Mouse (Mus musculus) lung, postnatal 0 days (tissue): ENCODE data around the gene Eci2. TPM values are rescaled to one million over a fixed set of nuclear protein-coding genes. Genes with fewer than 3 reads are reported as not detected.

Experiments
- ATAC-seq: fragments of 200-750 bp; cut with Nextera tagmentation; 2 replicates; pipeline ENCODE4 v1.8.0; 2017; ENCODE audit warnings: moderate library complexity
- DNase-seq: peaks from one replicate; pipeline ENCODE4 v3.0.0-alpha.2; 2016; ENCODE audit warnings: low spot score
- H3K27ac ChIP-seq: fragments of 300-500 bp; sonication (generic); 2 replicates; pipeline ENCODE4 v1.5.1; 2014; ENCODE audit warnings: antibody characterized with exemption, mild to moderate bottlenecking, low read length, mixed read lengths
- H3K27me3 ChIP-seq: fragments of 300-500 bp; sonication (generic); replicated peaks from 2 replicates; pipeline ENCODE4 v1.6.1; 2014; ENCODE audit warnings: low read length, mixed read lengths; ENCODE audit not compliant: insufficient read depth
- H3K36me3 ChIP-seq: fragments of 300-500 bp; sonication (generic); 2 replicates; pipeline ENCODE4 v1.6.1; 2014; ENCODE audit warnings: low read length, mixed read lengths; ENCODE audit not compliant: insufficient read depth
- H3K4me1 ChIP-seq: fragments of 300-500 bp; sonication (generic); 2 replicates; pipeline ENCODE4 v1.6.1; 2014; ENCODE audit warnings: antibody characterized with exemption, low read depth, low read length, mixed read lengths; ENCODE audit not compliant: insufficient read depth
- H3K4me2 ChIP-seq: fragments of 300-500 bp; sonication (generic); replicated peaks from 2 replicates; pipeline ENCODE4 v1.6.1; 2014; ENCODE audit warnings: low read depth, mild to moderate bottlenecking, low read length, moderate library complexity, mixed read lengths
- H3K4me3 ChIP-seq: fragments of 300-500 bp; sonication (generic); 2 replicates; pipeline ENCODE4 v1.5.1; 2014; ENCODE audit warnings: low read depth, low read length
- H3K9ac ChIP-seq: fragments of 300-500 bp; sonication (generic); replicated peaks from 2 replicates; pipeline ENCODE4 v1.6.1; 2014; ENCODE audit warnings: low read depth, mild to moderate bottlenecking
- H3K9me3 ChIP-seq: fragments of 300-500 bp; sonication (generic); 2 replicates; pipeline ENCODE4 v1.6.1; 2016; ENCODE audit warnings: low read length, mixed read lengths
- CTCF ChIP-seq: IDR thresholded peaks from 2 replicates; pipeline ENCODE4 v1.5.1; 2016; ENCODE audit warnings: antibody characterized with exemption, mild to moderate bottlenecking
- EP300 ChIP-seq: IDR thresholded peaks from 2 replicates; pipeline ENCODE4 v1.6.1; 2016; ENCODE audit warnings: antibody characterized with exemption, mild to moderate bottlenecking, control low read depth
- WGBS: fragments of 180-500 bp; shearing (Covaris S2); extraction: QIAGEN DNeasy Blood & Tissue Kit; methylation state at CpG from one replicate; pipeline ENCODE4 v1.1.7; 2014; 5-methylcytosine and 5-hydroxymethylcytosine counted together
- polyA plus RNA-seq: library from polyadenylated mRNA; unstranded; fragments of >200 nt; fragmentation: Nextera tagmentation; extraction: Ambion mirVana; gene quantifications from 2 replicates; pipeline ENCODE4 v1.2.1, GENCODE M21; 2015

Eci2 gene
- polyA plus RNA-seq, 1 experiment from 2014 or later, result 150 TPM

GRCm38 (mm10) chr13:34942370-34942769 is 84.5 kb downstream of the Eci2 start:
- no peak for TF ChIP-seq EP300
- TF ChIP-seq CTCF, result no peak
- no peak for DNase-seq
- ATAC-seq, result no peak

GRCm38 (mm10) chr13:34934931-34935644 is 91.8 kb downstream of the Eci2 start:
- H3K9ac ChIP-seq, result no peak overlapping the region
- 72% methylated on average over 10 of the region's 10 CpGs for WGBS
- TF ChIP-seq EP300, result no peak
- no peak for TF ChIP-seq CTCF
- H3K9me3 ChIP-seq, result no peaks in the 10 kb centered on the region
- H3K36me3 ChIP-seq, result no peaks in the 10 kb centered on the region
- no peak for DNase-seq
- H3K4me2 ChIP-seq, result no peak overlapping the region
- H3K27ac ChIP-seq, result no peak overlapping the region
- no peak for ATAC-seq
- H3K4me3 ChIP-seq, result no peak overlapping the region
- H3K27me3 ChIP-seq, result no peaks in the 10 kb centered on the region
- H3K4me1 ChIP-seq, result no peaks in the 10 kb centered on the region

More at GRCm38 (mm10) chr13:34942370-34942769, 84.5 kb downstream of the Eci2 start:
- H3K27me3 ChIP-seq, result no peaks in the 10 kb centered on the region
- no peak overlapping the region for H3K4me3 ChIP-seq
- no peak overlapping the region for H3K27ac ChIP-seq
- H3K36me3 ChIP-seq, result no peaks in the 10 kb centered on the region
- H3K9ac ChIP-seq, result no peak overlapping the region
- H3K4me1 ChIP-seq, result no peaks in the 10 kb centered on the region
- H3K9me3 ChIP-seq, result no peaks in the 10 kb centered on the region
- H3K4me2 ChIP-seq, result no peak overlapping the region

Other genes starting within 250 kb of the Eci2 start
- 61.9 and 63.5 TPM in 2 replicates for gene Prpf4b, start 151.8 kb downstream of the Eci2 start, polyA plus RNA-seq
- gene Fam217a, start 102.8 kb downstream of the Eci2 start, polyA plus RNA-seq, result 1.8 and 2.1 TPM in 2 replicates
- not detected in 2 replicates for gene 4933417A18Rik, start 102.7 kb downstream of the Eci2 start, polyA plus RNA-seq
- gene Eci3, start 63.3 kb downstream of the Eci2 start, polyA plus RNA-seq, result 0.23 and 0.46 TPM in 2 replicates